ENCODE assay signal across 24 mouse cellular contexts in the genomic region with DNA sequence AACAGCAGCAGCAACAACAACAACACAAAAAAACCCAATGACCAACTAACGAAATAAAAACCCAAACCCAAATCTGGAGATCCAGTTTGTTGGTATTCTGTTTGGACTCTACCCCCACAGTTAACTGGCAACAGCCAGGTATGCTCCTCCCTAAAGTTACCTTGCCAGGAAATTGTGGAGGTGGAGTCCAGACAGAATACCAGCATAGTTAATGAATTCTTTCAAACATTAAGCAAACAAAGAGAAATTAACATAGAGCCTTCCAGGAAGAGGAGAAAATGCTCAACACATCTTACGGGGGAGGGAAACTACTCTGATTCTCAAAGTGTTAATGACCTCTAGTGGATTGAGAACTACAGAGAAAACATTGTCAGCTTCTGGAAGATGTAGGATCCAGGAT.
DNase-seq lines count a peak whose midpoint lies in the region; ATAC-seq and TF ChIP-seq lines count a peak whose summit lies in the region.
"Had no signal": no experiment of that assay in that cellular context is flagged by ENCODE, and none has a peak within 500 bp of the region (broad histone marks: within the 10 kb centered on the region; RNA-seq: fewer than 3 reads in every experiment).

No protein-coding gene starts in this region.

- intact Hi-C loops in heart, adult 2 months (cut with DNase I) = no loop called here

- TF ChIP-seq CTCF in heart, adult 2 months (IDR thresholded peaks at IDR 0.05) = no peak

- H3K27ac ChIP-seq in heart, adult 2 months = no peak overlapping the region
- H3K27ac ChIP-seq in kidney, embryonic 14.5 days (ENCODE audit: low read depth, low read length) = no peak overlapping the region
- H3K27ac ChIP-seq: embryonic facial prominence, embryonic 15.5 days; forebrain, embryonic 10.5 days; gastrocnemius, adult 2 months; heart, embryonic 10.5 days; hindbrain, embryonic 12.5 days had no signal

- TF ChIP-seq POLR2A in heart, adult 2 months (IDR thresholded peaks at IDR 0.05; ENCODE audit: insufficient read depth, low read depth, low read length) = no peak

- H3K27me3 ChIP-seq in heart, adult 2 months (ENCODE audit: control insufficient read depth, insufficient read depth, low read length) = no peaks in the 10 kb centered on the region
- H3K27me3 ChIP-seq in kidney, embryonic 14.5 days (ENCODE audit: control insufficient read depth, insufficient read depth, low read length) = no peaks in the 10 kb centered on the region
- H3K27me3 ChIP-seq: embryonic facial prominence, embryonic 15.5 days had no signal

- TF ChIP-seq EP300 in heart, adult 2 months (IDR thresholded peaks at IDR 0.05; ENCODE audit: insufficient read depth, low read depth, low read length) = no peak

- H3K79me2 ChIP-seq in heart, adult 2 months (replicated peaks; ENCODE audit: control insufficient read depth, insufficient read depth, low read length) = no peaks in the 10 kb centered on the region

- no peak overlapping the region for H3K4me2 ChIP-seq in kidney, embryonic 14.5 days (replicated peaks; ENCODE audit: low read depth, low read length)
- H3K4me2 ChIP-seq: embryonic facial prominence, embryonic 15.5 days; hindbrain, embryonic 12.5 days had no signal

- H3K36me3 ChIP-seq in heart, adult 2 months (ENCODE audit: control insufficient read depth, insufficient read depth, low read length) = no peaks in the 10 kb centered on the region
- no peaks in the 10 kb centered on the region for H3K36me3 ChIP-seq in kidney, embryonic 14.5 days (ENCODE audit: control insufficient read depth, insufficient read depth, low read length)
- H3K36me3 ChIP-seq: embryonic facial prominence, embryonic 15.5 days; forebrain, embryonic 10.5 days; heart, embryonic 10.5 days; hindbrain, embryonic 12.5 days had no signal

- H3K9me3 ChIP-seq in kidney, embryonic 14.5 days (ENCODE audit: control insufficient read depth, low read length) = no peaks in the 10 kb centered on the region
- H3K9me3 ChIP-seq: embryonic facial prominence, embryonic 15.5 days; forebrain, embryonic 10.5 days; heart, embryonic 10.5 days; hindbrain, embryonic 12.5 days had no signal

- no peaks in the 10 kb centered on the region for H3K4me1 ChIP-seq in heart, adult 2 months (ENCODE audit: control insufficient read depth, insufficient read depth, low read length)
- no peaks in the 10 kb centered on the region for H3K4me1 ChIP-seq in kidney, embryonic 14.5 days (ENCODE audit: control insufficient read depth, insufficient read depth, low read length)
- H3K4me1 ChIP-seq: embryonic facial prominence, embryonic 15.5 days; heart, embryonic 10.5 days; hindbrain, embryonic 12.5 days had no signal

- H3K4me3 ChIP-seq in heart, adult 2 months = no peak overlapping the region
- no peak overlapping the region for H3K4me3 ChIP-seq in kidney, embryonic 14.5 days (ENCODE audit: low read length)
- H3K4me3 ChIP-seq: embryonic facial prominence, embryonic 15.5 days; erythroblast, embryonic 14.5 days; forebrain, embryonic 10.5 days; gastrocnemius, adult 2 months; heart, embryonic 10.5 days; hindbrain, embryonic 12.5 days had no signal

- H3K9ac ChIP-seq in heart, adult 2 months (ENCODE audit: low read depth, low read length) = no peak overlapping the region
- H3K9ac ChIP-seq in kidney, embryonic 14.5 days (ENCODE audit: low read depth, low read length) = no peak overlapping the region
- H3K9ac ChIP-seq: embryonic facial prominence, embryonic 15.5 days; hindbrain, embryonic 12.5 days had no signal

- peak; percentile 35 for DNase-seq in heart, adult 11 months
- no peak for DNase-seq in heart, adult 2 months
- peak; percentile 57 to 59 for DNase-seq in kidney, adult 8-10 months
- peak; percentile 67 for DNase-seq in ZHBTc4 (ENCODE audit: low read depth, low spot score)
- DNase-seq in cerebellum, adult 9-11 months = no peak
- DNase-seq in cerebellum, adult 18-20 months = no peak
- DNase-seq: adrenal gland, postnatal 14 days; B cell, adult 2 months; cerebellum, adult 2 months; cerebellum, postnatal 14 days; embryo, embryonic 11 days; gastrocnemius, adult 2 months; gastrocnemius, postnatal 25 days; heart, postnatal 10 days; heart, postnatal 4 days had no signal

- WGBS in heart, adult 2 months = 71% methylated on average over 2 of the region's 2 CpGs
- 77% methylated on average over 2 of the region's 2 CpGs for WGBS in kidney, embryonic 14.5 days

- ATAC-seq in kidney, embryonic 14.5 days (ENCODE audit: low FRiP score, low TSS enrichment) = no peak
- ATAC-seq: CD4-positive, CD25-positive, alpha-beta regulatory T cell, adult 4 months; forebrain, embryonic 14.5 days; hindbrain, embryonic 16.5 days had no signal

Comparison
In these comparisons a context has a peak if more than half of its experiments do, and no peak if none do; other contexts are left out.
1. DNase-seq: peak in heart, adult 11 months (single experiment), kidney, adult 8-10 months (2 of 2) and ZHBTc4 (single experiment); none in heart, adult 2 months (0 of 2), cerebellum, adult 9-11 months (single experiment) and cerebellum, adult 18-20 months (0 of 2).